Mouse (Mus musculus) mesoderm, embryonic 11.5 days (tissue): Measurements from ENCODE around the gene Foxred1.

ENCODE experiments used
- DNase-seq: peaks from one replicate; pipeline ENCODE4 v3.0.0-alpha.2; 2012; ENCODE audit warnings: low read depth, low spot score

The Foxred1 gene

DNA sequence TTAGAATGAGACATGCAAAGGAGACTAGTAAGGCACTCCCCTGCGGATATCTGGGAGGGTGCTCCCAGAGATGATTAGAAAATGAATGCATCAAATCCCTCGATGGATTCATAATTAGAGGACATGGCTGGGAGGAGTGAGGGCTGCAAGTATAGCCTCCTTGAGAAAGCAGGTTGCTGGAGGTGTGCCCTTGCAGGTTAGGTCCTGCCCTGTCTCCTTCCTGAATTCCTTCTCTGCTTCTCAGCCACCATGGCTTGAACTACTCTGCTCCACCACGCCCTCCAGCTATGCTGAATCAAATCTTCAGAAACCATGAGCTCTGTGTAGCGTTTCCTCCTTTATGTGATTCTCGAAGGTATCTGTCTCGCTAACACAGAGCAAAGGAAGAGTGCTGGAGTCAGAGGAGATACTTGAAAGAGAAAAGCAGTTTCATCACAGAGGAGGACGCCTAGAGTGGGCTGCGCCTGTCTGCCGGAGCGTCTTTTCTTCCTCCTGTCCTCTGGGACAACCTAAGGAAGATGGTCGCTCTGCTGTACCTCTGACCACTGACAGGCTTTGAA, 17.8 kb downstream of the Foxred1 start:
- DNase-seq = no peak

- no peak for DNase-seq
Measured at GRCm38 (mm10) chr9:35188700-35189099, 22.2 kb downstream of the Foxred1 start.

DNA sequence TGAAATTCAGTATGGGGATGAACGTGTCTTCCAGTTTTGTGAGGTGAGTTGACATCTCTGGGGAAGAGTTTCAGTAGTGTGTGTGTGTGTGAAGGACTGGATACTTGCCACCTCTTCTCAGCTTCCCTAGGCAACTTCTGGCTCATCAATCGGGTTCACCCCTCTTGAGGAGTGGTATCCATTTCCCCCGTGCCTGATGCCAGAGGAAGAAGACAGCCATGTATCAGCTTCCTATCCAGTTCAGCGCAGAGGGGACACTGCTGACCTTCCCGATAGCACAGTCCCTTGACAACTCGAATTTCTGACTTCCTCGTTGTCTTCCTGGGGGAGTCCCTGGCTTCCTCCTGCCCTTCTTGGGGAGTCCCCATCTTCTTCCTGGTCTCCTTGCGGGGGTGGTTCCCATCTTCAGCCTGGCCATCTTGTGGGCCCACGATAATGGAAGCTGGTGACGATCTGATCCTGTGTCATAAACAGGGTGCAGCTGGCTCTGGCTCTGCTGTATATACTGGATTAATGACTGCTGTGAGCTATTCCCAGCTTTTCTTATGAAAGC, 23.4 kb downstream of the Foxred1 start:
- DNase-seq = no peak

GRCm38 (mm10) chr9:35186430-35186829, 24.4 kb downstream of the Foxred1 start:
- no peak for DNase-seq

- DNase-seq = no peak
Measured at GRCm38 (mm10) chr9:35183359-35183758, 27.5 kb downstream of the Foxred1 start.

- DNase-seq = no peak
Measured at GRCm38 (mm10) chr9:35182832-35183231, 28.0 kb downstream of the Foxred1 start.

DNA sequence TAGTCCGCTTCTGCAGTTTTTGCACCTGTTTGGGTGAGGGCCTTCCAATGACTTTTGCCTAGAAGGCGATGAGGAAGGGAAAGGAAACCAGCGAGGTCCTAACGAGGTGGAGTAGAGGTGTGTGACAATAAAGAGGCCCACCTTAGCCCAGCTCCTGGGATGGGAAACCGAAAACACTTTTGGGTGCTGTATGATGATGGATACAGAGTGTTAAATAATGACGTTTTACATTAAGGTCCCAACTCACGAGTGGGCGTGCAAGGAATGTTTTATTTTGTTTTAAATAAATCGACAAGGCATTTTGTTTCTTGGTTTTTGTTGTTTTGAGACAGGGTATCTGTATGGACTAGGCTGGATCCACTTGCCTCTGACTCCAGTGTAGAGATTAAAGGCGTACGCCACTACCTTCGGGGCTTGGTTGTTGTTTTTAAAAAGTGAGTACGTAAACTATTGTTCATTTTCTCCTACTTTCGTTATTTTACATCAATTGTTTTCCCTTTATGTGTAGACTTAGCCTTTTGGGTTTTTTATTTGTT, 34.7 kb downstream of the Foxred1 start:
- no peak for DNase-seq

DNA sequence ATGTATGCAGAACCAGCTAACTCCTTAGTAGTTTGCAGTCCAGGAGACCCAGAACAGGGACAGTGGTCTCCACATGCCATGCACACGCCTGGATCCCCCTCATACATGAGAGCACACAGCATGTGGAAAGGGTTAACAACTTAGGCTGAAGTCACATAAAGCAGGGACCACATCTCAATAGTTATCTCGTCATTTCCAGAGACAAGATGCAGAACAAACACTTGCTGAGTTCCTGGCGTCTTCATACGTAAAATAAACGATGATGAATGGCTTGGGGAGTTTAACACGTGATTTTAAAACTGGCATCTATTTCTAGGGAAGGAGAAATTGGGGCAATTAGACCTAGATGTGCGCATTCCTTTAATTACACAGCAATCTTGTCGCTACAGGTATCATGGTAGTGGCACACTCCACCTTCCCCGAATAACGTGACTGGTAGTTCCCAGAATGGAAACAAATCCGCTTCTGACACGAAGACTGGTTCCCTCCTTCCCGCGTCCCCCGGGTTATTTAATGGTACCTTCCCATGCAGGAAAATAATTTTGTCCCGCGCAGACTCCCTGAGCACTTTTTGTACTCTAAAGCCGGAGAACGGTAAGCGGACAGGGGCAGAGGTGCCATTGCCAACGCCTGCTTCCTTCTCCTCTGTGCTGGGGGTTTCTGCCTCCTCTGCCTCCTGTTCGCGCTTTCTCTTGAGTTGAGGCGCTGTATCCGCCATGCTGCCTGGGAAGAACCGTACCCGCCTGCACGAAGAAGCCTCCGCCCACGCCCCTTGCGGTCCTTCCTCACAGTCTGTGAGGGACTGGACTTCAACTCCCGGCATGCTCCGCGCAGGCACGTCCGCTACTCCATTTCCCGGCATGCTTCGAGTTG, 35.4 kb downstream of the Foxred1 start, which contains the start of gene Dcps:
TSS of gene Dcps (minus strand) at position 811 of the 873 bp plus-strand sequence.
- DNase-seq = peak; percentile 88

GRCm38 (mm10) chr9:35173331-35173730, 37.5 kb downstream of the Foxred1 start:
- DNase-seq = no peak

GRCm38 (mm10) chr9:35170071-35170470, 40.8 kb downstream of the Foxred1 start:
- DNase-seq = no peak

GRCm38 (mm10) chr9:35166798-35167635, 43.8 kb downstream of the Foxred1 start:
- DNase-seq = peak; percentile 36

DNA sequence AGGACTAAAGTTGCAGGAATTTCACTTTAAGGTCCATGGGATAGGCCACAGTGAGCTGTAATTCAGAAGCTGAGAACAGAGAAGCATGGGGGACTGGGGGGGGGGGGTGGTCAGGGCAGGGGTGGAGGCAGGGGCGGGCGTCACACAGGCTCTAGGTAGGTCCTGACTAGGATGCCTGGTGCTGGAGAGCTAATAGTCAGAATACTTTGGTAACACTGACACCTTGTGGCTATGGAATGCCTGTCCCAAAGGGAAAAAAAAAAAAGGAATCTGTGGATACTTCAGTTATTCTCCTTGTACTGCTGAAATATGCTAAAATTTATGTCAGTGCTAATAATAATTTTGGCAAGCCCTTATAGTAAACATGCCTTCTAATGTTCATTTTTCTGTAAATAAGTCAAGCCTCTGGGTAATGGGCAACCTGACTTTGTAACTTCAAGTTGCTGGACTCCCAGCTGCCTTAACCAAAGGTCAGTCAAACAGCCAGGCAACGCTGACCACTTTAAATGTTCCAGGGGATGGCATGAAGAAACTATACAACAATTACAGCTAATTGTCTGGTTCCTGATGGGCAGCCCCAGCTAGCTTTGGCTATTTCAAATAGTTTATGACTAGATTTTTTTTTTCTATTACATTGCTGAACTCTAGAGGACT, 44.6 kb downstream of the Foxred1 start:
- peak; percentile 35 for DNase-seq

DNA sequence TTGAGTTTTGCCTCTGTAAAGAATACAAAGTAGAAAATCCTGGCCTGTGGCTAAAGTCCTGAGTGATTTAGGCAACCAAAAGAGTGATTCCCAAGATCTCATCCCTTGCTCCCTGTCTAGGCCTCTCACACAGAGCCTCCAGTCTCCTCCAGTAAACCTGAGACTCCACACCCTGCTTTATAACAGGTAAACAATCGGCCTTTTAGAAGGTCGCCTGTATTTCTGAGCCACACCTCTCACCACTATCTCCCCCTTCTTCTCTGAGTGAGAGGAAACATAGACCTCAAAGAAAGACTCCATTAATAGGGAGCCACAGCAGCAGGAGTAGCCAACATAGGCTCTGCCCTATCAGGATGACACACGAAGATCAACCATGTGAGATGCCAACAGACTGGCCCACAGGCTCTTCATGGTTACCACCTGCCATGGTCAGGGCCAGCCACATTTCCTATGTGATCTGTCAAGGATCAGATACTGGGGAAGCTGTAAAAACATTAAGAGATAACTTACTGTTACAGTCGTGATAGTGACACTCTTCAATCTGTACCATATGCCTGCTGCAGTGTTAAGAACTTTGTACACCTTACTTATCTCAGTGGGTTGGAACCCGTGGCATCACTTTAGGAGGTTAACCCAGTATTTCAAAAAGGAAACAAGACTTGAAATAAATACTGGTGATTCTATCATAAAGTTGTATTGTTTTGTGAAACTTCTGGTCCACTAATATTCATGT, 46.5 kb downstream of the Foxred1 start:
- no peak for DNase-seq

GRCm38 (mm10) chr9:35163011-35163690, 47.7 kb downstream of the Foxred1 start:
- no peak for DNase-seq

GRCm38 (mm10) chr9:35161721-35162120, 49.1 kb downstream of the Foxred1 start:
- DNase-seq = no peak

GRCm38 (mm10) chr9:35160662-35161061, 50.2 kb downstream of the Foxred1 start:
- DNase-seq = no peak

GRCm38 (mm10) chr9:35158477-35158876, 52.4 kb downstream of the Foxred1 start:
- DNase-seq = no peak

DNA sequence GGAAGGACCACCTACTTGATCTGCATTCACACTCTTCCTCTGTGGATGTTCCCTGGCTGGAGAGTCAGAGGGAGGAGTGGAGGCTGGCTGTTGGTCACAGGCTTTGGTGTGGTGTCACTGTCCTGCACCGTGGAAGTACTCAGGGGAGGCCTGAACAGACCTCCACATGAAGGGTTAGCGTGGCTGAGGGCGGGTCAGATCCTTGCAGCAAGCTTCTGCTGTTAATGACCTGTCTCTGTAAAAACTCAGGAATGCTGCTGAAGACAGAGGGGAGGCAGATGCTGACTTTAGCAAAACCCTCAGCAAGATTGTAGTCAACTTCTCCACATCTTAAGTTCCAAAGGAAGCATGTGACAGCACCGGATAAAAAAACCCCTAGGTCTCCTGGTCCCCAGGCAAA, 54.0 kb downstream of the Foxred1 start:
- no peak for DNase-seq

DNA sequence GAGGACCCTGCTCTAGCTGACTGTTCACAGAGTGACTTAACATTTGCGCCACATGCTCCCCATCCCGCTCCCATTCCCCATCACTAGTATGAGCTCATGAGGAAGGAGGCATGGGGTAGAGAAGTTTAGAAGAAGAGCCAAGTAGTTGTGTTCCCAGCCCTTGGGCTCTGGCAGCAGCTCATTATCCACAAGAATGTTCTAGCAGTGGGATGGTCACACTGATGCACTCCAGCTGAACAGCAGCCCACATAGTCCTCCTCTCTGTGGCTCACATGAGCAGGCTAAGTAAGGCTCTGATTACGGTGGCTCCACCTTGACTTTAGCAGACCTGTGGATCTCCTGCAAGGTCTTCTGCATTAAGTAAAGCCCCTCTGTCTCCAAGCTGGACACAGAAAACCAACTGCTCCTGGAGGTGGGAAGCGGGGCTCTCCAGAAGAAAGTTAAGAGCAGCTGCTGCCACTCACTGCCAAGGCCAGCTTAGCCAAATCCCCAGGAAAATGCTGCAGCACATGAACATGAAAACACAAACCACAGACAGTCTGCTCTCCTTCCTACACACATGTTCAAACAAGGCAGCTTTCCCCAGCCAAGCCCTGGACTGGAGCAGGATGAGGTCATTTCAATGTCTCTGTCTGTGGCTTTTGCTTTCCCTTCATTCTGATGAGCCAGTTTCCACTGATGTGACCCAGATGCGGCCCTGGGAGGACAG, 54.7 kb downstream of the Foxred1 start:
- no peak for DNase-seq
